Mouse (Mus musculus) neural tube, embryonic 13.5 days (tissue): ENCODE results near the gene Gxylt2. TPM values are rescaled to one million over a fixed set of nuclear protein-coding genes. Genes with fewer than 3 reads are reported as not detected.

Experiments used
- ATAC-seq: fragments of 200-750 bp; cut with Nextera tagmentation; 2 replicates; pipeline ENCODE4 v1.8.0; 2017; ENCODE audit warnings: low read depth, mild to moderate bottlenecking, moderate TSS enrichment, moderate library complexity
- H3K27ac ChIP-seq: fragments of 300-500 bp; sonication (generic); replicated peaks from 2 replicates; pipeline ENCODE4 v1.5.1; 2015; ENCODE audit warnings: moderate library complexity, mild to moderate bottlenecking, inconsistent platforms
- H3K27me3 ChIP-seq: fragments of 300-500 bp; sonication (generic); 2 replicates; pipeline ENCODE4 v1.6.1; 2015; ENCODE audit warnings: mild to moderate bottlenecking, inconsistent platforms
- H3K36me3 ChIP-seq: fragments of 300-500 bp; sonication (generic); 2 replicates; pipeline ENCODE4 v1.6.1; 2015; ENCODE audit warnings: mild to moderate bottlenecking, inconsistent platforms
- H3K4me1 ChIP-seq: fragments of 300-500 bp; sonication (generic); replicated peaks from 2 replicates; pipeline ENCODE4 v1.6.1; 2015; ENCODE audit warnings: inconsistent platforms
- H3K4me2 ChIP-seq: fragments of 300-500 bp; sonication (generic); 2 replicates; pipeline ENCODE4 v1.6.1; 2015; ENCODE audit warnings: inconsistent platforms, mild to moderate bottlenecking, moderate library complexity
- H3K4me3 ChIP-seq: fragments of 300-500 bp; sonication (generic); 2 replicates; pipeline ENCODE4 v1.5.1; 2015; ENCODE audit warnings: mild to moderate bottlenecking, inconsistent platforms
- H3K9ac ChIP-seq: fragments of 300-500 bp; sonication (generic); 2 replicates; pipeline ENCODE4 v1.6.1; 2015; ENCODE audit warnings: moderate library complexity, mild to moderate bottlenecking, inconsistent platforms
- H3K9me3 ChIP-seq: fragments of 300-500 bp; sonication (generic); 2 replicates; pipeline ENCODE4 v1.6.1; 2016; ENCODE audit warnings: inconsistent platforms
- WGBS: fragments of 180-500 bp; shearing (Covaris S2); methylation state at CpG from one replicate; pipeline ENCODE4 v1.1.7; 2015; 5-methylcytosine and 5-hydroxymethylcytosine counted together
- polyA plus RNA-seq: library from polyadenylated mRNA; unstranded; fragments of >200 nt; fragmentation: Nextera tagmentation; extraction: Ambion mirVana; gene quantifications from 2 replicates; pipeline ENCODE4 v1.2.1, GENCODE M21; 2015

Gene Gxylt2
- polyA plus RNA-seq, 1 experiment from 2014 or later, result 2.1 TPM

- Histone ChIP-seq H3K4me3 (no peak overlapping the region), H3K9ac (no peak overlapping the region), H3K4me1 (peaks cover 10% of the 10 kb centered on the region), H3K36me3 (no peaks in the 10 kb centered on the region), H3K9me3 (peaks cover 7% of the 10 kb centered on the region; the same call in 1 of the 2 replicates), H3K27me3 (no peaks in the 10 kb centered on the region), H3K27ac (no peak overlapping the region), H3K4me2 (no peak overlapping the region)
- ATAC-seq, result no peak
- WGBS, result 13% methylated on average over 4 of the region's 4 CpGs
Measured at GRCm38 (mm10) chr6:100780421-100780820, 75.9 kb downstream of the Gxylt2 start.

GRCm38 (mm10) chr6:100781644-100782043 lies 77.1 kb downstream of the Gxylt2 start:
- peaks cover 8% of the 10 kb centered on the region; the same call in 1 of the 2 replicates for H3K9me3 ChIP-seq
- no peaks in the 10 kb centered on the region for H3K27me3 ChIP-seq
- WGBS, result 79% methylated on average over 6 of the region's 6 CpGs
- no peak overlapping the region for H3K27ac ChIP-seq
- no peaks in the 10 kb centered on the region for H3K36me3 ChIP-seq
- ATAC-seq, result no peak
- H3K9ac ChIP-seq, result no peak overlapping the region
- H3K4me2 ChIP-seq, result no peak overlapping the region
- H3K4me1 ChIP-seq, result peaks cover 10% of the 10 kb centered on the region
- H3K4me3 ChIP-seq, result no peak overlapping the region

GRCm38 (mm10) chr6:100787726-100788125 lies 83.2 kb downstream of the Gxylt2 start:
- H3K27me3 ChIP-seq, result no peaks in the 10 kb centered on the region
- no peak for ATAC-seq

GRCm38 (mm10) chr6:100789161-100789560 lies 84.6 kb downstream of the Gxylt2 start:
- no peak for ATAC-seq
- Histone ChIP-seq H3K9ac (no peak overlapping the region), H3K27me3 (no peaks in the 10 kb centered on the region), H3K27ac (no peak overlapping the region), H3K9me3 (peaks cover 12% of the 10 kb centered on the region; the same call in 1 of the 2 replicates), H3K36me3 (no peaks in the 10 kb centered on the region), H3K4me2 (no peak overlapping the region), H3K4me3 (no peak overlapping the region), H3K4me1 (no peaks in the 10 kb centered on the region)
- WGBS, result 71% methylated on average over 1 of the region's 1 CpGs

More at GRCm38 (mm10) chr6:100787726-100788125, 83.2 kb downstream of the Gxylt2 start:
- Histone ChIP-seq H3K9ac (no peak overlapping the region), H3K4me2 (no peak overlapping the region), H3K36me3 (no peaks in the 10 kb centered on the region), H3K27ac (no peak overlapping the region), H3K4me1 (no peaks in the 10 kb centered on the region), H3K4me3 (no peak overlapping the region), H3K9me3 (peaks cover 12% of the 10 kb centered on the region; the same call in 1 of the 2 replicates)
- 87% methylated on average over 1 of the region's 1 CpGs for whole genome bisulfite sequencing

- no peaks in the 10 kb centered on the region for H3K36me3 ChIP-seq
- no peak overlapping the region for H3K4me2 ChIP-seq
- WGBS, result 84% methylated on average over 3 of the region's 3 CpGs
- H3K4me3 ChIP-seq, result no peak overlapping the region
- no peak overlapping the region for H3K27ac ChIP-seq
- H3K9ac ChIP-seq, result no peak overlapping the region
- no peak for ATAC-seq
- no peaks in the 10 kb centered on the region for H3K27me3 ChIP-seq
- no peaks in the 10 kb centered on the region for H3K9me3 ChIP-seq
- H3K4me1 ChIP-seq, result no peaks in the 10 kb centered on the region
Measured at GRCm38 (mm10) chr6:100792055-100792659, 87.6 kb downstream of the Gxylt2 start.

GRCm38 (mm10) chr6:100792973-100793769 lies 88.6 kb downstream of the Gxylt2 start:
- Histone ChIP-seq H3K4me3 (no peak overlapping the region), H3K9me3 (no peaks in the 10 kb centered on the region), H3K36me3 (no peaks in the 10 kb centered on the region), H3K27me3 (no peaks in the 10 kb centered on the region), H3K4me1 (no peaks in the 10 kb centered on the region), H3K27ac (no peak overlapping the region), H3K4me2 (no peak overlapping the region), H3K9ac (no peak overlapping the region)
- 78% methylated on average over 14 of the region's 14 CpGs for WGBS
- ATAC-seq, result no peak

GRCm38 (mm10) chr6:100795797-100796196 lies 91.3 kb downstream of the Gxylt2 start:
- Histone ChIP-seq H3K4me3 (no peak overlapping the region), H3K9me3 (no peaks in the 10 kb centered on the region), H3K9ac (no peak overlapping the region), H3K27me3 (no peaks in the 10 kb centered on the region), H3K27ac (no peak overlapping the region), H3K4me2 (no peak overlapping the region), H3K4me1 (no peaks in the 10 kb centered on the region), H3K36me3 (no peaks in the 10 kb centered on the region)
- 71% methylated on average over 6 of the region's 6 CpGs for WGBS
- ATAC-seq, result no peak

GRCm38 (mm10) chr6:100799290-100799689 lies 94.8 kb downstream of the Gxylt2 start:
- no peak overlapping the region for H3K4me2 ChIP-seq
- no peak for ATAC-seq
- no peak overlapping the region for H3K4me3 ChIP-seq
- no peak overlapping the region for H3K27ac ChIP-seq
- 86% methylated on average over 6 of the region's 6 CpGs for WGBS
- H3K4me1 ChIP-seq, result no peaks in the 10 kb centered on the region
- no peak overlapping the region for H3K9ac ChIP-seq
- no peaks in the 10 kb centered on the region for H3K9me3 ChIP-seq
- H3K36me3 ChIP-seq, result no peaks in the 10 kb centered on the region
- H3K27me3 ChIP-seq, result no peaks in the 10 kb centered on the region

- ATAC-seq, result no peak
- WGBS, result 92% methylated on average over 4 of the region's 4 CpGs
- H3K27me3 ChIP-seq, result no peaks in the 10 kb centered on the region
Measured at GRCm38 (mm10) chr6:100799766-100800165, 95.2 kb downstream of the Gxylt2 start.

GRCm38 (mm10) chr6:100800497-100800955 lies 96.0 kb downstream of the Gxylt2 start:
- Histone ChIP-seq H3K4me1 (no peaks in the 10 kb centered on the region), H3K36me3 (no peaks in the 10 kb centered on the region), H3K27me3 (no peaks in the 10 kb centered on the region), H3K4me3 (no peak overlapping the region), H3K9me3 (no peaks in the 10 kb centered on the region), H3K9ac (no peak overlapping the region), H3K4me2 (no peak overlapping the region), H3K27ac (no peak overlapping the region)
- 40% methylated on average over 10 of the region's 10 CpGs for WGBS
- no peak for ATAC-seq

More at GRCm38 (mm10) chr6:100799766-100800165, 95.2 kb downstream of the Gxylt2 start:
- Histone ChIP-seq H3K9me3 (no peaks in the 10 kb centered on the region), H3K4me2 (no peak overlapping the region), H3K4me3 (no peak overlapping the region), H3K27ac (no peak overlapping the region), H3K9ac (no peak overlapping the region), H3K36me3 (no peaks in the 10 kb centered on the region), H3K4me1 (no peaks in the 10 kb centered on the region)

GRCm38 (mm10) chr6:100802381-100803083 lies 98.0 kb downstream of the Gxylt2 start:
- H3K4me1 ChIP-seq, result no peaks in the 10 kb centered on the region
- no peaks in the 10 kb centered on the region for H3K9me3 ChIP-seq
- no peak overlapping the region for H3K4me3 ChIP-seq
- no peaks in the 10 kb centered on the region for H3K27me3 ChIP-seq
- WGBS, result 68% methylated on average over 13 of the region's 13 CpGs
- no peak overlapping the region for H3K27ac ChIP-seq
- no peak for ATAC-seq
- H3K4me2 ChIP-seq, result no peak overlapping the region
- H3K9ac ChIP-seq, result no peak overlapping the region
- H3K36me3 ChIP-seq, result no peaks in the 10 kb centered on the region

GRCm38 (mm10) chr6:100803250-100803649 lies 98.7 kb downstream of the Gxylt2 start:
- Histone ChIP-seq H3K9ac (no peak overlapping the region), H3K4me1 (no peaks in the 10 kb centered on the region), H3K4me2 (no peak overlapping the region), H3K4me3 (no peak overlapping the region), H3K27ac (no peak overlapping the region), H3K36me3 (no peaks in the 10 kb centered on the region), H3K27me3 (no peaks in the 10 kb centered on the region), H3K9me3 (no peaks in the 10 kb centered on the region)
- WGBS, result 84% methylated on average over 3 of the region's 3 CpGs
- ATAC-seq, result no peak
